Mouse (Mus musculus) intestine, embryonic 16.5 days (tissue): ENCODE data around the gene Gm9508. TPM values are rescaled to one million over a fixed set of nuclear protein-coding genes. Genes with fewer than 3 reads are reported as not detected.

Source experiments
- ATAC-seq: fragments of 200-750 bp; cut with Nextera tagmentation; 2 replicates; pipeline ENCODE4 v1.8.0; 2017; ENCODE audit warnings: moderate TSS enrichment, moderate library complexity
- H3K27ac ChIP-seq: fragments of 300-500 bp; sonication (generic); 2 replicates; pipeline ENCODE4 v1.5.1; 2014; ENCODE audit warnings: mild to moderate bottlenecking, low read length
- H3K27me3 ChIP-seq: fragments of 300-500 bp; sonication (generic); replicated peaks from 2 replicates; pipeline ENCODE4 v1.6.1; 2014; ENCODE audit warnings: low read length, control low read depth, mixed read lengths; ENCODE audit not compliant: control insufficient read depth, insufficient read depth
- H3K36me3 ChIP-seq: fragments of 300-500 bp; sonication (generic); 2 replicates; pipeline ENCODE4 v1.6.1; 2014; ENCODE audit warnings: low read length, control low read depth; ENCODE audit not compliant: control insufficient read depth, insufficient read depth
- H3K4me1 ChIP-seq: fragments of 300-500 bp; sonication (generic); 2 replicates; pipeline ENCODE4 v1.6.1; 2014; ENCODE audit warnings: low read length, control low read depth, mixed read lengths; ENCODE audit not compliant: control insufficient read depth, insufficient read depth
- H3K4me2 ChIP-seq: fragments of 300-500 bp; sonication (generic); 2 replicates; pipeline ENCODE4 v1.6.1; 2014; ENCODE audit warnings: low read depth, low read length, control low read depth
- H3K4me3 ChIP-seq: fragments of 300-500 bp; sonication (generic); 2 replicates; pipeline ENCODE4 v1.5.1; 2014; ENCODE audit warnings: mild to moderate bottlenecking, low read length
- H3K9ac ChIP-seq: fragments of 300-500 bp; sonication (generic); 2 replicates; pipeline ENCODE4 v1.6.1; 2014; ENCODE audit warnings: low read depth, low read length
- H3K9me3 ChIP-seq: fragments of 300-500 bp; sonication (generic); 2 replicates; pipeline ENCODE4 v1.6.1; 2016; ENCODE audit warnings: low read length, control low read depth; ENCODE audit not compliant: control insufficient read depth
- WGBS: fragments of 180-500 bp; shearing (Covaris S2); extraction: QIAGEN DNeasy Blood & Tissue Kit; methylation state at CpG from one replicate; pipeline ENCODE4 v1.1.7; 2014; 5-methylcytosine and 5-hydroxymethylcytosine counted together
- polyA plus RNA-seq: library from polyadenylated mRNA; unstranded; fragments of >200 nt; fragmentation: Nextera tagmentation; extraction: Ambion mirVana; gene quantifications from 2 replicates; pipeline ENCODE4 v1.2.1, GENCODE M21; 2015

Gm9508 gene
- polyA plus RNA-seq, 1 experiment from 2014 or later = not detected

DNA sequence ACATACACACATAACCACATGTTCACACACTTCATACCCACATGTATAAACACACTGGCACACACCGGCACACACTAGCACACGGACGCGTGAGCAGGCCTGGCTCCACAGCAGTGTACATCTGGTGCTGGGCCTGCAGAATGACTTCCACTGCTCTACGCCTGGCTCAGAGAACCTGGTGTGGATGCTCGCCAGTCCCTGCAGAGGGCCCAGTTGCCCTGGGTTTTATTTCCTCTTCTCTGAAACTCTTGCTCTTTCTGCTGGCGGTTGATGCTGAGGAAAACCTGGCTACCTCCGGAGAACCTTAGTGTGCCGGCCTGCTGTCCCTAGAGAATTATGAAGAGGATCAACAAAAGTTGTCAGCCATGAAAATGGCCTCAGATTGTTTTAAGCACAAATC is 45.0 kb downstream of the Gm9508 start:
- no peak overlapping the region for H3K4me2 ChIP-seq
- H3K9ac ChIP-seq = no peak overlapping the region
- no peaks in the 10 kb centered on the region for H3K9me3 ChIP-seq
- no peaks in the 10 kb centered on the region for H3K36me3 ChIP-seq
- no peak overlapping the region for H3K27ac ChIP-seq
- H3K4me3 ChIP-seq = no peak overlapping the region
- no peaks in the 10 kb centered on the region for H3K27me3 ChIP-seq
- H3K4me1 ChIP-seq = no peaks in the 10 kb centered on the region
- WGBS = 82% methylated on average over 9 of the region's 9 CpGs
- ATAC-seq = no peak

DNA sequence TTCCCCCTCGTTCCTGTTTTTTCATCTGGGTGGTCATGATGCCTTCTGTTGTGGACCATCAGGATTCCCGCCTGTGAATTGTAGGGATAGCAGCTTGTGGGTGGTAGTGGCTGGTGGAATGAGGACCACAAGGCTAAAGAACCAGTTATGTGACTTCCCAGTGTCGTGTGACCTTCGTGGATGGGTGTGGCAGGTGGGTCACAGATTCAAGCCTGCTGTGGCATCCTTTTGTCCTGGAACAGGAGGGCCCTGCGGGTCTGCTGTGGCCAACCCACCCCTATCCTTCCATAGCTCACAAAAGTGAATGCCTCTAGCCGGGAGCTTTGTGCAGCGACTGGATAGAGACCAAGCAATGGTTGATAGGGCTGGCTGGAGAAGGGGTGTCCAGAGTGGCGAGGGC is 49.1 kb downstream of the Gm9508 start:
- Histone ChIP-seq H3K36me3 (peaks cover 15% of the 10 kb centered on the region; the same call in 1 of the 2 replicates), H3K27ac (no peak overlapping the region), H3K9ac (no peak overlapping the region), H3K4me1 (no peaks in the 10 kb centered on the region), H3K4me3 (no peak overlapping the region), H3K27me3 (no peaks in the 10 kb centered on the region), H3K4me2 (no peak overlapping the region), H3K9me3 (no peaks in the 10 kb centered on the region)
- ATAC-seq = no peak
- 82% methylated on average over 8 of the region's 8 CpGs for WGBS

DNA sequence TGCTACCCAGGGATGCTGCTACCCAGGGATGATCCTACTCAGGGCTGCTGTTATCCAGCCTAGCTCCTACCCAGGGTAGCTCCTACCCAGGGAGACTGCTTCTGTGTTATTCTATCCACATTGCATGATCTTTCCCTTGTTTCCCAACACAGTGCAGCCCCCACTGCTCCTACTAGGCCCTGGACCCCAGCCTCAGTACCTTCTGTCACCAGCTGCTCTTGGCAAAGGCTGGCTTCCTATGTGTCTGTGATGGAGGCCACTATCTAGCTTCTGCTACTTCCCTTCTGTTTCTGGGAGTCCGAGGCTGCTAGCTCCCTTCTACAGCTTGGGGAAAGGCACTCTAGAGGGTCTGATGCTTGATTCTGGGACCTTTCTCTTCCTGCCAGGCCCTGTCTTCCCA is 49.6 kb downstream of the Gm9508 start:
- ATAC-seq = no peak
- Histone ChIP-seq H3K27me3 (no peaks in the 10 kb centered on the region), H3K9ac (no peak overlapping the region), H3K27ac (no peak overlapping the region), H3K36me3 (peaks cover 15% of the 10 kb centered on the region; the same call in 1 of the 2 replicates), H3K9me3 (no peaks in the 10 kb centered on the region), H3K4me2 (no peak overlapping the region), H3K4me3 (no peak overlapping the region), H3K4me1 (no peaks in the 10 kb centered on the region)
- 74% methylated on average over 1 of the region's 1 CpGs for WGBS

Other genes with a start within 250 kb of the Gm9508 start
- gene Fam207a, start 181.4 kb downstream of the Gm9508 start, polyA plus RNA-seq = 39.0 and 43.8 TPM in 2 replicates
- 3.8 and 3.9 TPM in 2 replicates for gene Itgb2, start 167.0 kb downstream of the Gm9508 start, polyA plus RNA-seq
- gene Pttg1ip, start 115.5 kb downstream of the Gm9508 start, polyA plus RNA-seq = 177 and 181 TPM in 2 replicates
- 330 and 356 TPM in 2 replicates for gene Sumo3, start 91.1 kb downstream of the Gm9508 start, polyA plus RNA-seq
- 1.9 TPM in 1 of 2 replicates, not detected in the other for gene Gm49325, start 91.0 kb downstream of the Gm9508 start, polyA plus RNA-seq
- gene Ube2g2, start 75.0 kb downstream of the Gm9508 start, polyA plus RNA-seq = 61.5 and 68.6 TPM in 2 replicates
- gene Tspear, start 10.7 kb downstream of the Gm9508 start, polyA plus RNA-seq = 0.48 and 0.51 TPM in 2 replicates
- gene Gm19402, start 6.5 kb downstream of the Gm9508 start, polyA plus RNA-seq = not detected in 2 replicates
- not detected in 2 replicates for gene Gm10272, start 9.4 kb upstream of the Gm9508 start, polyA plus RNA-seq
- not detected in 2 replicates for gene Gm10024, start 14.2 kb upstream of the Gm9508 start, polyA plus RNA-seq
- gene Gm10142, start 18.6 kb upstream of the Gm9508 start, polyA plus RNA-seq = not detected in 2 replicates
- gene Krtap12-1, start 23.4 kb upstream of the Gm9508 start, polyA plus RNA-seq = not detected in 2 replicates
- not detected in 2 replicates for gene Gm10100, start 29.3 kb upstream of the Gm9508 start, polyA plus RNA-seq
- gene Gm18596, start 45.4 kb upstream of the Gm9508 start, polyA plus RNA-seq = not detected in 2 replicates
- not detected in 2 replicates for gene Gm9736, start 54.1 kb upstream of the Gm9508 start, polyA plus RNA-seq
- gene Gm3233, start 62.4 kb upstream of the Gm9508 start, polyA plus RNA-seq = not detected in 2 replicates
- gene Gm3238, start 74.1 kb upstream of the Gm9508 start, polyA plus RNA-seq = not detected in 2 replicates
- gene Gm7138, start 79.7 kb upstream of the Gm9508 start, polyA plus RNA-seq = not detected in 2 replicates
- gene Gm3250, start 85.3 kb upstream of the Gm9508 start, polyA plus RNA-seq = not detected in 2 replicates
- gene Gm7137, start 91.0 kb upstream of the Gm9508 start, polyA plus RNA-seq = not detected in 2 replicates
- not detected in 2 replicates for gene Gm9639, start 97.8 kb upstream of the Gm9508 start, polyA plus RNA-seq
- gene Gm19668, start 101.9 kb upstream of the Gm9508 start, polyA plus RNA-seq = not detected in 2 replicates
- gene Gm9507, start 114.6 kb upstream of the Gm9508 start, polyA plus RNA-seq = not detected in 2 replicates
- not detected in 2 replicates for gene Gm2696, start 117.4 kb upstream of the Gm9508 start, polyA plus RNA-seq
- gene Krtap10-4, start 129.9 kb upstream of the Gm9508 start, polyA plus RNA-seq = not detected in 2 replicates
- not detected in 2 replicates for gene Krtap10-10, start 138.7 kb upstream of the Gm9508 start, polyA plus RNA-seq
- not detected in 2 replicates for gene Gm36176, start 149.6 kb upstream of the Gm9508 start, polyA plus RNA-seq
- gene Gm10318, start 155.6 kb upstream of the Gm9508 start, polyA plus RNA-seq = not detected in 2 replicates
- gene Gm3285, start 164.7 kb upstream of the Gm9508 start, polyA plus RNA-seq = not detected in 2 replicates
- gene Lrrc3, start 205.3 kb upstream of the Gm9508 start, polyA plus RNA-seq = 3.3 TPM in 2 replicates